Mouse (Mus musculus): ENCODE measurements around the gene Ninj2. TPM values are rescaled to one million over a fixed set of nuclear protein-coding genes. Genes with fewer than 3 reads are reported as not detected.

Ninj2 gene
- not detected in 2 replicates for polyA plus RNA-seq (2014; fragmentation: Nextera tagmentation; extraction: Ambion mirVana)

- H3K4me3 ChIP-seq (ENCODE audit: low read depth, low read length): no peak within 1 kb of the TSS
- no peak within 1 kb of the TSS for H3K9ac ChIP-seq (ENCODE audit: low read length)
- H3K36me3 ChIP-seq (ENCODE audit: control insufficient read depth, insufficient read depth, low read length): no peaks in the 10 kb centered on the region
- no peaks in the 10 kb centered on the region for H3K27me3 ChIP-seq (replicated peaks; ENCODE audit: control insufficient read depth, insufficient read depth, low read length)
- H3K27ac ChIP-seq (ENCODE audit: low read depth): no peak within 1 kb of the TSS
- no peak for ATAC-seq (replicated peaks; ENCODE audit: low FRiP score, low TSS enrichment, low read depth)
- H3K9me3 ChIP-seq (ENCODE audit: control insufficient read depth, low read length): no peaks in the 10 kb centered on the region
- H3K4me1 ChIP-seq (replicated peaks; ENCODE audit: control insufficient read depth, insufficient read depth, low read length): no peaks in the 10 kb centered on the region
- DNase-seq (ENCODE audit: low spot score): no peak
- 77% methylated on average over 11 of the region's 11 CpGs for WGBS
- no peak within 1 kb of the TSS for H3K4me2 ChIP-seq (ENCODE audit: low read length)
These were observed at the start of gene Ninj2 for GRCm38 (mm10) chr6:120093100-120093499. Ninj2 (plus strand) TSS chr6:120093350.

- no peak overlapping the region for H3K27ac ChIP-seq (ENCODE audit: low read depth)
- no peak overlapping the region for H3K4me2 ChIP-seq (ENCODE audit: low read length)
- H3K4me1 ChIP-seq (replicated peaks; ENCODE audit: control insufficient read depth, insufficient read depth, low read length): no peaks in the 10 kb centered on the region
- DNase-seq (ENCODE audit: low spot score) (no peak), ATAC-seq (replicated peaks; ENCODE audit: low FRiP score, low TSS enrichment, low read depth) (no peak)
- H3K9me3 ChIP-seq (ENCODE audit: control insufficient read depth, low read length): no peaks in the 10 kb centered on the region
- WGBS: 84% methylated on average over 4 of the region's 4 CpGs
- H3K4me3 ChIP-seq (ENCODE audit: low read depth, low read length): no peak overlapping the region
- no peaks in the 10 kb centered on the region for H3K36me3 ChIP-seq (ENCODE audit: control insufficient read depth, insufficient read depth, low read length)
- no peak overlapping the region for H3K9ac ChIP-seq (ENCODE audit: low read length)
- H3K27me3 ChIP-seq (replicated peaks; ENCODE audit: control insufficient read depth, insufficient read depth, low read length): no peaks in the 10 kb centered on the region
These were observed 47.7 kb upstream of the Ninj2 start for GRCm38 (mm10) chr6:120045406-120045805.

DNA sequence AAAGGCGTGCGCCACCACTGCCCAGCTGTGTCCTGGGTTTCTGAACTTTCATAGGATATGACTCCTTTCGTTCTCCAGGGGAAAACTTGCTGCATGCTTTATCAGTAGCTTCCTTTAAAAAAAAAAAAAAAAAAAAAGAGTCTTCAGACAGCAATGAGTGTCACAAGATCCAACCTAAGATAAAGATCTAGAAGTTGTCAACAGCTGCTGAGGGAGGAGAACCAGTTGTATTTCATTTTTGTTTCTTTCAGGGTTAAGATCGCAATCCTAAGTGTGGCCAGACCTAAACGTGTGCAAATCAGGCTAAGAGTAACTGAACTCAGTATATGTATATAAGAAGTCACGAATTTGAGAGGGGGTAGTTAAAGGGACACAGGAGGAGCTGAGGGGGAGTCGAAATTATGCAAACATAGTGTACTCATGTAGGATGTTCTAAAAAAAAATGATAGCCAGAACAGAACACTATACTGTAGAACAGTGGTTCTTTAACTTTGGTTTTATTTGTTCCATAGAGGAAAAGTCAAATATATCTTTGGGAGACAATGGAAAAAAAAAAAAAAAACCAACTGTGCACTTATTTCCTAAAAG lies 45.4 kb upstream of the Ninj2 start:
- Histone ChIP-seq H3K36me3 (ENCODE audit: control insufficient read depth, insufficient read depth, low read length) (no peaks in the 10 kb centered on the region), H3K27me3 (replicated peaks; ENCODE audit: control insufficient read depth, insufficient read depth, low read length) (no peaks in the 10 kb centered on the region), H3K27ac (ENCODE audit: low read depth) (no peak overlapping the region), H3K4me2 (ENCODE audit: low read length) (no peak overlapping the region), H3K9ac (ENCODE audit: low read length) (no peak overlapping the region), H3K4me3 (ENCODE audit: low read depth, low read length) (no peak overlapping the region), H3K9me3 (ENCODE audit: control insufficient read depth, low read length) (no peaks in the 10 kb centered on the region), H3K4me1 (replicated peaks; ENCODE audit: control insufficient read depth, insufficient read depth, low read length) (no peaks in the 10 kb centered on the region)
- WGBS: 65% methylated on average over 7 of the region's 7 CpGs
- ATAC-seq (replicated peaks; ENCODE audit: low FRiP score, low TSS enrichment, low read depth): no peak
- DNase-seq (ENCODE audit: low spot score): no peak

DNA sequence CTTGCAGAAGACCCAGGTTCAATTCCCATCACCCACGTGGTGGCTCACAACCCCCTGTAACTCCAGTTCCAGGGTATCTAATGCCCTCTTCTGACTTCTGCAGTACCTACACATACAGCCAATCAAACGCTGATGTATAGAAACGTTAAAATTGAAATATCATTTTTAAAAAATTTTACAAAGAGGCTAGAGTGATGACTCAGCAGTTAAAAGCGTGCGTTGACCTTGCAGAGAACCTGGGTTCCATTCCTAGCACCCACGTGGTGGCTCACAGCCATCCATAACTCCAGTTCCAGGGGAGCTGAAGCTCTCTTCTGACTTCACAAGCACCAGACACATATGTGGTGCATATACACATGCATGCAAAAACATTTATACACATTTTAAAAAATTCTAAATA lies 38.7 kb upstream of the Ninj2 start:
- no peaks in the 10 kb centered on the region for H3K9me3 ChIP-seq (ENCODE audit: control insufficient read depth, low read length)
- H3K27ac ChIP-seq (ENCODE audit: low read depth): no peak overlapping the region
- no peak for DNase-seq (ENCODE audit: low spot score)
- no peaks in the 10 kb centered on the region for H3K27me3 ChIP-seq (replicated peaks; ENCODE audit: control insufficient read depth, insufficient read depth, low read length)
- ATAC-seq (replicated peaks; ENCODE audit: low FRiP score, low TSS enrichment, low read depth): no peak
- H3K4me3 ChIP-seq (ENCODE audit: low read depth, low read length): no peak overlapping the region
- no peak overlapping the region for H3K9ac ChIP-seq (ENCODE audit: low read length)
- H3K4me1 ChIP-seq (replicated peaks; ENCODE audit: control insufficient read depth, insufficient read depth, low read length): no peaks in the 10 kb centered on the region
- H3K36me3 ChIP-seq (ENCODE audit: control insufficient read depth, insufficient read depth, low read length): no peaks in the 10 kb centered on the region
- H3K4me2 ChIP-seq (ENCODE audit: low read length): no peak overlapping the region
- WGBS: 82% methylated on average over 6 of the region's 6 CpGs

DNA sequence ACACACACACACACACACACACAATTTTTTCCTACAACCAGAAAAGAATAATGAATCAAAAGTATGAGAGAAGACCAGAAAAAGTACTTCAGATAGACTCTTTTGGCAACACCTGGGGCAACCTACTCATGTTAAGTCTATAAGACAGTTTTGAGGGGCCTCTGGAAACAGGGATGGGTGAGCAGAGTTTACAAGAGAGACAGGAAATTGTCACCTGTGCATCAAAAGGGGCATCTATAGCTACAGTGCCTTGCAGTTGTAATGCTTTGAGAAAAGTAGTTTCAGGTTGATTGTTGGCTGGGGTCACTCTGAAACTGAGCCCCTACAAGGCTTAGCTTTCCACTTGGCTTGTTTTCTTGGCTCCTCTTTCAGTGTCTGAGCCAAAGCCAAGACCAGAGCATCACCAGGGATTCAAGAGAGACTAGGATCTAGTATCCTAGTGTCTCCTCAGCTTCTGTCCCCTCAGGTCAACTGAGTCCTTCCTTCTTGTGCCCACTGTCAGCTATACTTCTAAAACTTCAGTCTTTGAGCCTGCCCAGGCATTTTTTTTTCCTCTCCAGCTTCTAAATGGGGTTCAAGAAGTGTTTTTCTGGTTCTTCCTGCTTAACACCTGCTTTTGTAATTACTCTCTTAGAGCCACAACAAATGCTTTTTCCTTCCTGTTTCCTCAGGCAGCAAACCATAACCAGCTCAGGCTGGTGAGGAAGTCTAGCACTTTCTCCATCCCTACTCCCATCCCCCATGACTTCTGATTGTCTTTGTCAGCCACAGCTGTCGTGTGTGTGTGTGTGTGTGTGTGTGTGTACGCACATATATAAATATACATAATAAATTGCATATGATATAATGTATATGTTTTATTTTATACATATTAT lies 37.2 kb upstream of the Ninj2 start:
- ATAC-seq (replicated peaks; ENCODE audit: low FRiP score, low TSS enrichment, low read depth): no peak
- no peak for DNase-seq (ENCODE audit: low spot score)

GRCm38 (mm10) chr6:120062934-120063333 lies 30.2 kb upstream of the Ninj2 start:
- Histone ChIP-seq H3K9me3 (ENCODE audit: control insufficient read depth, low read length) (no peaks in the 10 kb centered on the region), H3K4me2 (ENCODE audit: low read length) (no peak overlapping the region), H3K4me1 (replicated peaks; ENCODE audit: control insufficient read depth, insufficient read depth, low read length) (no peaks in the 10 kb centered on the region), H3K27me3 (replicated peaks; ENCODE audit: control insufficient read depth, insufficient read depth, low read length) (no peaks in the 10 kb centered on the region), H3K36me3 (ENCODE audit: control insufficient read depth, insufficient read depth, low read length) (no peaks in the 10 kb centered on the region), H3K9ac (ENCODE audit: low read length) (no peak overlapping the region), H3K4me3 (ENCODE audit: low read depth, low read length) (no peak overlapping the region), H3K27ac (ENCODE audit: low read depth) (no peak overlapping the region)
- ATAC-seq (replicated peaks; ENCODE audit: low FRiP score, low TSS enrichment, low read depth): no peak
- WGBS: 80% methylated on average over 5 of the region's 5 CpGs
- DNase-seq (ENCODE audit: low spot score): no peak

More for the DNA sequence above, 37.2 kb upstream of the Ninj2 start:
- Histone ChIP-seq H3K27me3 (replicated peaks; ENCODE audit: control insufficient read depth, insufficient read depth, low read length) (no peaks in the 10 kb centered on the region), H3K4me3 (ENCODE audit: low read depth, low read length) (no peak overlapping the region), H3K27ac (ENCODE audit: low read depth) (no peak overlapping the region), H3K4me1 (replicated peaks; ENCODE audit: control insufficient read depth, insufficient read depth, low read length) (no peaks in the 10 kb centered on the region), H3K36me3 (ENCODE audit: control insufficient read depth, insufficient read depth, low read length) (no peaks in the 10 kb centered on the region), H3K9ac (ENCODE audit: low read length) (no peak overlapping the region), H3K4me2 (ENCODE audit: low read length) (no peak overlapping the region), H3K9me3 (ENCODE audit: control insufficient read depth, low read length) (no peaks in the 10 kb centered on the region)
- WGBS: 76% methylated on average over 2 of the region's 2 CpGs

- DNase-seq (ENCODE audit: low spot score) (no peak), ATAC-seq (replicated peaks; ENCODE audit: low FRiP score, low TSS enrichment, low read depth) (no peak)
- no peaks in the 10 kb centered on the region for H3K27me3 ChIP-seq (replicated peaks; ENCODE audit: control insufficient read depth, insufficient read depth, low read length)
- H3K9me3 ChIP-seq (ENCODE audit: control insufficient read depth, low read length): no peaks in the 10 kb centered on the region
- H3K36me3 ChIP-seq (ENCODE audit: control insufficient read depth, insufficient read depth, low read length): no peaks in the 10 kb centered on the region
- no peak overlapping the region for H3K4me2 ChIP-seq (ENCODE audit: low read length)
- 34% methylated on average over 2 of the region's 2 CpGs for WGBS
- H3K4me3 ChIP-seq (ENCODE audit: low read depth, low read length): no peak overlapping the region
- H3K9ac ChIP-seq (ENCODE audit: low read length): no peak overlapping the region
- no peak overlapping the region for H3K27ac ChIP-seq (ENCODE audit: low read depth)
- no peaks in the 10 kb centered on the region for H3K4me1 ChIP-seq (replicated peaks; ENCODE audit: control insufficient read depth, insufficient read depth, low read length)
These were observed 28.5 kb upstream of the Ninj2 start for GRCm38 (mm10) chr6:120064627-120065026.

DNA sequence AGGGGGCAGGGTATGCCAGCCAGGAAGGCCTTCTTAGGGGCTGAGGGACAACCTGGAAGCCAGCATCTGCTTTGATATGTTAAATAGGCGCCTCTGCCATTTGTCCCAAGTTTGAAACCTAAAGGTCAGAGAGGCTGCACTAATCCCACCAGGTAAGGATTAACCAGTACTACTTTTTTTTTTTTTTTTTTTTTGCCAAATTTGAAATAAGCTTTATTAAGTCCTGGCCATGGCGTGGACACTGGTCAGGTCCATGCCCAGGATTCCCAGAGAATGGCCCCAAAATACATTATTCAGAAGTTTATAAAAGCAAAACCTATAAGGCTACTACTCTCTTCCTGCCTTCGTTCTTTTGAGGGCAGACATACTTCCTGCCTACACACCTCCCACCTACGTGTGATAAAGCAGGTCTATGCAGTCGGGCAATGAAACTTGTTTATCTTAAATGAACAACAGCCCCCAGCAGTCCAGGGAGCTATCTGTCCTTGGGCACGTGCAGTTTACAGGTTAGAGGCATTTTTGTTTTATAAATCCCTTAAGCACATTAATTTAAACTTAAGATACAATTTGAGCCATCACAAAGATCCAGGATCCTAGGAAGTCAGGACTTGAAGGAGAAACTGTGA lies 27.5 kb upstream of the Ninj2 start:
- H3K36me3 ChIP-seq (ENCODE audit: control insufficient read depth, insufficient read depth, low read length): no peaks in the 10 kb centered on the region
- no peak for ATAC-seq (replicated peaks; ENCODE audit: low FRiP score, low TSS enrichment, low read depth)
- H3K27me3 ChIP-seq (replicated peaks; ENCODE audit: control insufficient read depth, insufficient read depth, low read length): no peaks in the 10 kb centered on the region

More for the DNA sequence above, 27.5 kb upstream of the Ninj2 start:
- WGBS: 55% methylated on average over 6 of the region's 6 CpGs
- DNase-seq (ENCODE audit: low spot score): no peak
- H3K4me2 ChIP-seq (ENCODE audit: low read length): no peak overlapping the region
- no peak overlapping the region for H3K27ac ChIP-seq (ENCODE audit: low read depth)
- no peaks in the 10 kb centered on the region for H3K9me3 ChIP-seq (ENCODE audit: control insufficient read depth, low read length)
- no peaks in the 10 kb centered on the region for H3K4me1 ChIP-seq (replicated peaks; ENCODE audit: control insufficient read depth, insufficient read depth, low read length)
- no peak overlapping the region for H3K4me3 ChIP-seq (ENCODE audit: low read depth, low read length)
- no peak overlapping the region for H3K9ac ChIP-seq (ENCODE audit: low read length)
